Mouse (Mus musculus): ENCODE measurements at regions not wholly inside any gene's neighbourhood (a gene's known extent, or its start where the extent isn't known, plus 50 kb on each side); places are given as distances from the start of the nearest gene placed in this dataset.

DNA sequence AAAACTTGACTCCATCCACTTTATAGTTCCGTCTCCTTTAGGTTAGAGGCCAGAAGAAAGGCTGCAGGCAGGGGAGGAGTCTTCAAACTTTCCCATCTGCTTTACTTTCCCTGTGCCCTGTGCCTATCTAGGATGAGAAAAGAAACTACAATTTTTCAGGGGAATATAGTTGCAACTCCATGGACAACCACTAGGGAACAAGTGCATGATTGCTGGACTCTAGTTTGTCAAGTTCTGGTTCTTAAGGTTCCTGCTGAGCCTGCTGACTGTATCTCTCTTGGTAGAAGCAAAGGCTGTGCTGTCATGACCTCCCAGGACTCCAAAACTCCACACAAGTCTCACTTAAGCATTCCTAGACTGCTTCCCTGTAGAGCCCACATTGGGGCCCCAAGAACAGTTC is 157.0 kb upstream of the Kirrel3 start:
- DNase-seq, result no peak

- DNase-seq, result no peak
Observed at GRCm38 (mm10) chr9:34334112-34334511, 151.6 kb upstream of the Kirrel3 start.

DNA sequence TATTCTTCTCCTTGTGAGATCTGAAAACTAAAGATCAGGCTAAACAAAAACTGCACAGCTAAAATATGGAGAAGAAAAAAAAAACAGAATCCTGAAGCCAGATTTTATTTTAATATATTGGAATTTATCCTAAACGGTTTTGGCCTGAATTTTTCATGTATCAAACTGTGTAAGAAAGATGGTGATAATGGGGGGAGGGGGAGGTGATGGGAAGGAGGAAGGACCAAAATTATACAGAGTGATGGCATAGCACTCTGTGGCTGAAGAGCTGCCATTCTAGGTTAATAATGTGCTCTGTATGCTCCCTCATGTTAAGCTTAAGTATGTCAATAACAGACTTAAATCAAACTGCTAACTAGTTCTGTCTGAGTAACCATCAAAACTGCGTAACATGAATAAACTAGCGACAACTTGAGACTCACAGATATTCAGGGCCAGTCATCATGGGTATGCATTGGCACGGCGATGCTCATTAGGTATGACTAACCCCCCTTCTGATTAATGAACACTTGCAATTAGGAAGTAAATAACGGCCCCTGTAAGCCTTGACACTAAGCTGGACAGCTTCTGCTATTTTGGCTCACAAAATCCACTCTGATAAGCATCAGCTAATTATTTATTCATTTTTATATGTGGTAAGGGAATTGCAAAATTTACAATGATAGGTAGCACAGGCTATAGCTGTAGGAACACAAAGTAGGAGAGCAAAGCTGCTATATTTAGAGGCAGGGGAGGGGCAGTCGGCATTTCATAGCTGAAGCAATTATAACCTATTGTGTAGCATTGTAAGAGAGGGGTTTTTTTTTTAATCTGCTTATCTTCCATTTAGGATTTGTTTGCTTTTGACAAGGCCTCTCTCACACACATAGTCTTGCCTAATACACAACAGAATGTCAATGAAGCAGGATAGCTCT is 150.9 kb upstream of the Kirrel3 start:
- no peak for DNase-seq

GRCm38 (mm10) chr9:34348442-34348841 is 137.3 kb upstream of the Kirrel3 start:
- DNase-seq, result no peak

DNA sequence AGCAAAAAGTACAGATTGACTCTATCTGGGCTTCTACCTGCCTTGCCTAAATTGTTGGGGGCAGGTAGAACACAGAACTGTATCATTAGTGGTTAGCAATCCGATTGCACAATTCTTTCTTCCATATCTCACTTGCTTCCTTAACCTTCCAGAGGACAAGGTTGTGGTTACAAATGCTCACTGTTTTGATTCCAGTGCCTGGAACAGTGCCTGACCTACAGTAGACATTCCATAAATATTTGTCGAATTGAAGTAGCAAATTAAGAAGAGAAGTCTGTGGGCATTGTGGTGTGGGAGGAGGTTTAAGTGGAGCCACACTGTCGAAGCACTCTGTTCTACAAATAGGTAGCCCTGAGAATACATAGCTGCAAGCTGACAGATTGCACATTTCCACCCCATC is 135.7 kb upstream of the Kirrel3 start:
- no peak for DNase-seq

GRCm38 (mm10) chr9:34353744-34354143 is 131.9 kb upstream of the Kirrel3 start:
- no peak for DNase-seq

GRCm38 (mm10) chr9:34354723-34355316 is 130.9 kb upstream of the Kirrel3 start:
- DNase-seq, result no peak

DNA sequence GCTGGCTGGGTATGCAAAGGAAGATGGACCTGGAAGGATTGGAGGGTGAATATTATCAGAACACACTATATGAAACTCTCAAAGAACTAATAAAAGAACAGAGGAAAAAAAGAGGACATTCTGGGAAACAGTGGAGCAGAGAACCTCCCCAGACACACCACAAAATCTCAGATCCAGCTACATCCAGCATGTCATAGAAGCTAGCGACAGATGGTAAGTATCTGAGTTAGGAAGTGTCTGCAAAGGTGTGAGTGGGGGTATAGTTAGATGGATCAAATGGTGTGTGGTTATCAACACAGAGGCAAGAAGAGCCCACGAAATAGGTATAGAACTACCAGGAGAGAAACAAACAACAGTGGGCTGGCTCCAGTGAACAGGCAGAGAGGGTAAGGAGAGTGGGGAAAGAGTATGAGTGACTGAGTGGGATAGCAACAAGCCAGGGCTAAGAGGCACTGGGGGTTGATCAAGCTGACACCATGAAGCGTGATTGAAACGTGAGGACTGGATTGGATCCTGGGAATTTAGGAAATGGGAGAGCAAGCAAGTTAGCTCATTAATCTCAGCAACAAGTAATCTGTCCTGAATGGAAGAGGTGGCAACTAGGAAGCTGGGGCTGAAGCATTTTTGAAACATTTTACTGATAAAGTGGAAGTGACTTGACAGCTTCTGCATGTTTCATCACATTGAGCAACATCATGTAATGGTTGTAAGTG is 114.9 kb upstream of the Kirrel3 start:
- DNase-seq, result no peak

DNA sequence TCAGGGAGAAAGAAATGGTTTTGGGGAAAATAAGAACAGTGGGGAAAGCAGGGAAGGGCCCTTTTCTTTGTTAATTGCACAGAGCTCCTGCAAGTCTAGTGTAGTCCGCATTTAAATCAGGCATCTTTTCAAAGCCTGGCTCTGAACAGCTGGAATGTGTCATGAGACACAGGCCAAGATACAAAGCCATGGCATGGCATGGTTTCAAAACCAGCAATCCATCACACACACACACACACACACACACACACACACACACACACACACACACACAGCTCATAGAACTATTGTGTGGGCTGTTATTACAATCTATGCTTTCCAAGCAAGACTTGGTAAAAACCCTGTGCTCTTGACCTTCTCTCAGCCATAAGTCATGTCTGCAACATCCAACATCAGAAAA is 110.5 kb upstream of the Kirrel3 start:
- no peak for DNase-seq

DNA sequence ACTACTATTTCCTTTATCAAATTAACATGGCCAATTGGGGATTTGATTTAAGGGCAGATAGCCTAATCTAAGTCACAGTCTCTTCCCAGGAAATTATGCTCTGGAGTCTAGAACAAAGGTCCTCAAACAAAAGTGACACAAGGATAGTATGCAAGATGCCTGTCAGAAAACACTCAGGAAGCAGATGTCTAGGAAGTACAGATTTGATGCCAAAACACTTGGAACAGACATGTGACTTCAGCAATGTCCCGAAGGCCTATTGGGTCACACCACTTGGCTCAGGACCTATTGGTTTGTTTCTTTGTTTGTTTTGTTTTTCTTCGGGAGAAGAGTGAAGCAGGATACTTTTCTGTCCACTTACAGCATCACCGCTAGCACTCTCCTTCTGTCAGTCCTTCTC is 105.7 kb upstream of the Kirrel3 start:
- DNase-seq, result no peak

DNA sequence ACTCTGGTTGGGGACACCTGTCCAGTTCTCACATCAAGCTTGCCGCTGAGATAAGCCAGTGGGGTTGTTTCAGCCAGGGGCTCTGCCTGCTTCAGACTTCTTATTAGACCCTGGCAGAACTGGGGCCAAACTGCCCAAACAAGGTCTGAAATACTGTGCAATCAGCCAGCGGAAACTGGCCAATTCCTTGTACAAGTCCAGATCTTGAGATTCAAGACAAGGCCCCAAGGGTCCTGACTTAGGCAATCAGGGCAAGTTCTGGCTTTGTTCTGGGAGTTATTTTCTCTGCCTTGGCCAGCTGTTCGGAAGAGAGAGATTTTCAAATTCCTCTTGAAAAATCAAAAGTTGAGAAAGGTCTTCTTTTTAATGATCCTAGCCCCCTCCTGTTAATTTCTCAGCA is 104.1 kb upstream of the Kirrel3 start:
- no peak for DNase-seq

- DNase-seq, result no peak
Observed at GRCm38 (mm10) chr9:34382208-34382607, 103.5 kb upstream of the Kirrel3 start.

DNA sequence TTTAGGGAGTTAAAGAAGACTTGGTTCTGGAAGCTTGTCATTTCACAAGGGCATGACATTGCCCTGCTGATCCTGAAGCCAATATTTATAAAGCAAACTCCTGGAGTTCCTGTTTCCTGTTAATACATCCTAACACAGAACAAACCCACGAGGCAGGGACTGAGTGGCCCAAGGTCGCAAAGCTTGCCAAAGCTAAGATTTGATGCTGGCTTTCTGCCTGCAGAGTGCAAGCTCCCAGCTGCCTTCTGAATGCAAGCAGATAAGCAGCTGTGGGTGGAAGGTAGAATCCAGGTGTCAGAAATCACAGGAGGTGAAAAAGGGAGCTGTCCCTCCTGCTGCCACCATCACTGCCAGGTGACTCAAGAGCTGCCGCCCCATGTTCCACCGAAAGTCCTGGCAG is 99.6 kb upstream of the Kirrel3 start:
- DNase-seq, result no peak

DNA sequence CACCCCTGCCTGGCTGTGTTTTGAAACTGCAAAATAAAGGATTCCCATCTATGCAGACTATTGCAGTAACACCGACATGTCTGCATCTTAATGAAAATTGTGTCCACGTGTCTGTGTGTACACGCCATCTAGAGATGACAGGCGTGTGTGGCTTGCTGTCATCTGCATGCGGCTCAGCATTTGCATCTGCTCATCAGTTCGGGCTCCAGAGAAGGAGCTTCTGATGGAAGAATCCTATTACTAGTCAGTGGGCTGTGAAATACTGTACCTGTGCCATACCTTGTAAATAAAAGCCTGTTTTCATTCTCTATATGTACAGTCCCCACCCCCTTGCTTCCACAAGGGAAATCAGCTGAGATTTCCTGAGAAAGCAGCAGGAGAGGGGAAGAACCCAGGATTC is 92.7 kb upstream of the Kirrel3 start:
- DNase-seq, result no peak

- no peak for DNase-seq
Observed at GRCm38 (mm10) chr9:34395839-34396804, 89.6 kb upstream of the Kirrel3 start.

DNA sequence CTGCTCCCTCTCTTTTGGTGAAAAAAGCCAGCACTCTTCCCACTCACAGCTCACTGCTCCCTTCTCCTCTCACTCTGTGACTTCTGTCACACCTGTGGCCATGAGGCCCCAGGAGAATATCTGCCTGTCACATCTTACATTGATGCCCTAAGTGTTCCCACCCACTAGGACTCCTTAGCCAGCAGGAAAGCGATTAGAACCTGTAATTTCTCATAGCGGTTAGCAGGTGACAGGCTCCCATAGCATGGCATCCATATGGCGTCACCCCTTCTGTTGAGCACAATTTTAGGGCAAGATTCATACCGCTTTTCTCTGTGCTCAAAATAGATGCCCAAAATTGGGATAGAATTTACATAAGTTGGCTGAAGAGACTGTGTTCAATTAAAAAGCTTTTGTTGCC is 74.0 kb upstream of the Kirrel3 start:
- DNase-seq, result no peak

DNA sequence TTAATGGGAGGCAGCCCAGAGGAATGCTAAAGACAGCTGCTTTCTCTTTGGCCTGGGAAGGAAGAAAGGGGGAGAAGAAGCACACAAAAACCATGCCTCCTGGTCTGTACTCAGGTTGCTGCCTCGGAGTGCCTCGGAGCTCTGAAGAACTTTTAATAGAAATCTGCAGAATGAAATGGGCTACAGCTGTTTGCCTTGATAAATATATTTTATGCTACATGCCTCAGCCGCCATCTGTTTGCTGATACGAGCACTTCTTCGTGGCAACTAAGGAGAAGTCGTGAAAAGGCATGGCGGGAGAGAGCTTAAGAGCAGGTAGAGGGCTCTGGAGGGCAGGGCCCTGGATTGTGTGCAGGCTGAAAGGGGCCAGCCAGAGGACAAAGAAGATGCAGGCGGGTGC is 69.5 kb upstream of the Kirrel3 start:
- no peak for DNase-seq

GRCm38 (mm10) chr9:34418100-34418499 is 67.6 kb upstream of the Kirrel3 start:
- DNase-seq, result no peak

DNA sequence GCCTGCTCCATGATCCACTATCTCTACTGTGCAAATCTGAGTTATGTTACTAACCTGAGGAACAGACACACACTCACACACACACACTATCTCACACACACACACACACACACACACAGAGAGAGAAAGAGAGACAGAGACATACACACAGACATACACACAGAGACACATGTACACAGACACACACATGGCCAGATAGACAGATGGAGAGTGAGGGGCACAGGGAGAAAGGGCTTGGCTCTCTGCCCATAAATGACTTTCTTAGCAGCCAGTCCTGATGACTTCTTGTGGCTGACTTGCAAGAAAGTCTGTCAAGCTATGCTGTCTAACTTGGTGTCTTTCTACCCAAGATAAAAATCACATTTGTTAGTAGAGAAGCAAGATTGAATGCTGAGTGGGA is 63.7 kb upstream of the Kirrel3 start:
- no peak for DNase-seq

- DNase-seq, result no peak
Observed at GRCm38 (mm10) chr9:34423062-34423461, 62.6 kb upstream of the Kirrel3 start.

DNA sequence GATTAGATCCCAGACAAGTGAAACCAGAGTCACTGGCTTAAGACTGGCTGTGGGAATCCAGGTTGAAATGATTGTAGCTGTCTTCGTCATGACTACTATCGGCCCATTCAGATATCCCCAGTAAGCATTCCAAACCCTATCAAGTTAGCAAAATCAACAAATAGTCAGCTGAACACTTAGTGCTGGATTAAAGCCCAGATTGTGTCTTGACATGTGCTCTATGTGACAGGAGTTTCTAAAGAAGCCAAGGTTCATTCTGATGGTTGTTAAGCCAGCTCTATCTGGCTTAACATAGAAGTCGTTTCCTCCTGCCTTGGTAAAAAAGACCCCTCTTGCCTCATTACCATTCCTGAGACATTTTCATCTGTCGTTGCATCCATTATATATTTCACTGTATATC is 59.1 kb upstream of the Kirrel3 start:
- DNase-seq, result no peak

- no peak for DNase-seq
Observed at GRCm38 (mm10) chr9:34427711-34428110, 58.0 kb upstream of the Kirrel3 start.

Data from cerebellum, adult 9-10 months (tissue).